Mouse (Mus musculus) layer of hippocampus, adult 2 months (tissue): ENCODE results near the gene Zfp616. TPM values are rescaled to one million over a fixed set of nuclear protein-coding genes. Genes with fewer than 3 reads are reported as not detected.
A peak's percentile ranks its signal among the peaks of the same experiment; 100 is the strongest.

Experiments used
- DNase-seq, 2 experiments: peaks; one replicate each; pipeline ENCODE4 v3.0.0; 2022; ENCODE audit warnings: low spot score in 2 of 2
- H3K27ac ChIP-seq: fragments of 200-600 bp; 2 replicates; pipeline ENCODE4 v1.8.1; 2022
- H3K4me3 ChIP-seq: fragments of 200-600 bp; 2 replicates; pipeline ENCODE4 v1.8.1; 2022; ENCODE audit warnings: mild to moderate bottlenecking
- CTCF ChIP-seq: fragments of 200-600 bp; conservative IDR thresholded peaks from 2 replicates; pipeline ENCODE4 v1.8.1; 2022; ENCODE audit warnings: antibody characterized with exemption, mild to moderate bottlenecking, moderate library complexity
- long read RNA-seq, 2 experiments: library from polyadenylated mRNA; stranded (forward); transcript quantifications; one replicate each; pipeline ENCODE4 v2.0.0; 2021; ENCODE audit warnings: borderline mapping rate in 2 of 2
- total RNA-seq, 2 experiments: library from RNA; stranded (reverse); gene quantifications; 2 replicates each; pipeline ENCODE4 v1.2.3; 2021

Gene Zfp616
- total RNA-seq = not detected
- long read RNA-seq, experiment 1 = 0 reads
- long read RNA-seq, experiment 2 = 0 reads

DNA sequence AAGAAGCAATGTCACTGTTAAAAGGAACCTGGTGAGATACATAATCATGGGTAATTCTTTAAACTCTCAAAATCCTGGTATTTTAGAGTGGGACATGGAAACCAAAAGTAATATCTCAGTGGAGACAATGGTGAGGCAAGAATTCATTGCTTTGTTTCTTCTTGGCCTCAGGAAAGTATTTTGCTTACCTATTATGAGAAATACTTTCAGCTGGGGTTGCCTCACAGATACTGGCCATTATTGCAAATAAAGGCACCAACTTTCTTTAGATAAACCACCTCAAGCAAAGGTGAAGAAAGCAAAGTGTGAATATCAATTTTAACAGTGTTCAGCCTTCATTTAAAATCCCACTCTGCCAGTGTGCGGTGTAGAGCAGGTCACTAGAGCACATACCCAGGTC, at the start of gene Zfp616:
TSS of gene Zfp616 (plus strand) at position 301 of the 400 bp plus-strand sequence.
- Histone ChIP-seq H3K27ac (no peak within 1 kb of the TSS), H3K4me3 (no peak within 1 kb of the TSS)
- no peak for TF ChIP-seq CTCF
- no peak for DNase-seq

- peak; percentile 12; the same call in 1 of the 2 replicates for TF ChIP-seq CTCF
- no peak overlapping the region for H3K4me3 ChIP-seq
- no peak for DNase-seq
- H3K27ac ChIP-seq = no peak overlapping the region
These were observed 18.4 kb upstream of the Zfp616 start for GRCm38 (mm10) chr11:74051347-74051746.

GRCm38 (mm10) chr11:74056451-74056850, 13.3 kb upstream of the Zfp616 start, which contains the start of the genes Olfr139 and Olfr399:
Olfr139 (minus strand) TSS chr11:74056551.
Olfr399 (minus strand) TSS chr11:74056615.
- Histone ChIP-seq H3K27ac (no peak within 1 kb of the TSS), H3K4me3 (no peak within 1 kb of the TSS)
- no peak for DNase-seq
- no peak for TF ChIP-seq CTCF

DNA sequence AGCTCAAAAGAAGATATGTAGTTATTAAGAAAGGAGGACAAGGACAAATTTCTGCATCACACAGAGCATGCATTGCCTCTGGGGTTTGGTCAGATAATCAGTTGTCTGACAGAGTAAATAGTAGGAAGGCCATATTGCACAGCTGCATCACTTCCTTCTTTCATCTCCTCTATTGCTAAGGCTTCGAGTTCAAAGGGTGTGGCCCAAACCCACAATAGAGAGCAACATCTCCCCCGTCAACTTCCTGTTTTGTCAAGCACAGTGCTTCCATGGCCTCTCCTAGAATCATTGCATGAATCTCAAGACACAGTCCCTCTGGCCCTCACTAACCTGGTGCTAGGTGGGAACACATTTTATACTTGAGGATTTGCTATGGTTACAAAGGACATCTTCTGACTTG, 31.0 kb downstream of the Zfp616 start:
- no peak for DNase-seq
- Histone ChIP-seq H3K4me3 (no peak overlapping the region), H3K27ac (no peak overlapping the region)
- no peak for TF ChIP-seq CTCF

DNA sequence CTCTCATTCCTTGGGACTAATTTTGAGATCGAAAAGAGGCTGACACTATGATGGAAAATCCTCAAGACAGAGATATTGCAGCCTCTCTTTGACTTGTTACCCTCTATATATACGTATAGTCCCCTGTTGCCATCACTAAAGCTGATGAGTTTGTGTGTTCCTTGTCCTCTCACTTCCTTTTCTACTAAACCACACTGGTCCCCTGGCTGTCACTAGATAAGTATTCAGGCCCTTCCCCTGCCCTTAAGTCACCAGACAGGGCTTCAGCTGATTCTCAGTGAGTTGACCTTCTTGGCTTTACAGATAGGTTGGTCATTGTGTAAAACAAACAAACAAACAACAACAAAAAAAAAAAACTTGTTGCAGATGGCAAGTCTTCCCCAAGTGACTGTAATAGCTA, 31.8 kb downstream of the Zfp616 start:
- no peak for TF ChIP-seq CTCF
- Histone ChIP-seq H3K27ac (no peak overlapping the region), H3K4me3 (no peak overlapping the region)
- no peak for DNase-seq

GRCm38 (mm10) chr11:74105066-74105465, 35.3 kb downstream of the Zfp616 start:
- no peak overlapping the region for H3K4me3 ChIP-seq
- no peak overlapping the region for H3K27ac ChIP-seq
- DNase-seq = no peak
- no peak for TF ChIP-seq CTCF

GRCm38 (mm10) chr11:74113412-74113811, 43.7 kb downstream of the Zfp616 start, which contains the start of gene Olfr401:
Olfr401 (plus strand) TSS chr11:74113712.
- TF ChIP-seq CTCF = no peak
- H3K4me3 ChIP-seq = no peak within 1 kb of the TSS
- H3K27ac ChIP-seq = no peak within 1 kb of the TSS
- DNase-seq = no peak

Other genes starting within 250 kb of the Zfp616 start
- gene Olfr393, start 218.5 kb upstream of the Zfp616 start, total RNA-seq = not detected
- not detected for gene Olfr394, start 179.2 kb upstream of the Zfp616 start, total RNA-seq
- not detected for gene Olfr395, start 160.7 kb upstream of the Zfp616 start, total RNA-seq
- gene Olfr23, start 133.3 kb upstream of the Zfp616 start, total RNA-seq = not detected
- not detected for gene Olfr397, start 109.1 kb upstream of the Zfp616 start, total RNA-seq
- not detected for gene Olfr398, start 79.5 kb upstream of the Zfp616 start, total RNA-seq
- gene Olfr139, start 13.4 kb upstream of the Zfp616 start, total RNA-seq = not detected
- not detected for gene Olfr399, start 13.3 kb upstream of the Zfp616 start, total RNA-seq
- not detected for gene Olfr401, start 43.8 kb downstream of the Zfp616 start, total RNA-seq
- gene Olfr402, start 83.6 kb downstream of the Zfp616 start, total RNA-seq = not detected
- not detected for gene Olfr403, start 116.3 kb downstream of the Zfp616 start, total RNA-seq
- gene Olfr43, start 141.4 kb downstream of the Zfp616 start, total RNA-seq = not detected
- not detected for gene Olfr406, start 189.9 kb downstream of the Zfp616 start, total RNA-seq
- gene Olfr59, start 213.8 kb downstream of the Zfp616 start, total RNA-seq = not detected